8 mouse cellular contexts compared by ENCODE assay signal in genomic region chr5:137061809-137062481, GRCm38 (mm10). TPM values are rescaled to one million over a fixed set of nuclear protein-coding genes. Genes with fewer than 3 reads are reported as not detected.
DNase-seq lines count a peak whose midpoint lies in the region; ATAC-seq and TF ChIP-seq lines count a peak whose summit lies in the region.

No protein-coding gene starts in this region.

- DNase-seq in layer of hippocampus, adult 9-10 months (ENCODE audit: low spot score) = peak; percentile 17
- DNase-seq in layer of hippocampus, adult 8-10 months (ENCODE audit: low spot score in 2 of 2) = no peak
- DNase-seq in MEL (ENCODE audit: low read depth, low spot score) = peak; percentile 79
- no peak for DNase-seq in liver, embryonic 14.5 days (ENCODE audit: low read depth in 3 of 3, low spot score in 3 of 3)
- DNase-seq in thymus, postnatal 0 days (ENCODE audit: low spot score) = peak; percentile 30
- no peak for DNase-seq in midbrain, embryonic 10.5 days (ENCODE audit: low spot score)

- peaks cover 0 to 11% of the 10 kb centered on the region in 2 experiments; a peak in 2 of 4 replicates for H3K4me1 ChIP-seq in MEL (ENCODE audit: control insufficient read depth in 1 of 2, insufficient read depth in 2 of 2, low read length in 2 of 2)
- H3K4me1 ChIP-seq in bone marrow macrophage, adult 2 months (ENCODE audit: control insufficient read depth, insufficient read depth, low read length) = peaks cover 12% of the 10 kb centered on the region
- H3K4me1 ChIP-seq in heart, embryonic 11.5 days (ENCODE audit: control insufficient read depth, insufficient read depth, low read length) = no peaks in the 10 kb centered on the region
- no peaks in the 10 kb centered on the region; a peak in 1 of 4 replicates for H3K4me1 ChIP-seq in liver, embryonic 14.5 days (replicated peaks; ENCODE audit: control insufficient read depth in 2 of 2, insufficient read depth in 2 of 2, low read length in 1 of 2)
- no peaks in the 10 kb centered on the region for H3K4me1 ChIP-seq in midbrain, embryonic 10.5 days

- H3K36me3 ChIP-seq in MEL (ENCODE audit: control insufficient read depth in 1 of 2, insufficient read depth in 2 of 2, low read length in 2 of 2) = peaks cover 0 to 5% of the 10 kb centered on the region in 2 experiments; a peak in 1 of 4 replicates
- no peaks in the 10 kb centered on the region for H3K36me3 ChIP-seq in heart, embryonic 11.5 days (ENCODE audit: control insufficient read depth, insufficient read depth, low read length)
- no peaks in the 10 kb centered on the region for H3K36me3 ChIP-seq in liver, embryonic 14.5 days (replicated peaks; ENCODE audit: control insufficient read depth, insufficient read depth, low read depth)
- no peaks in the 10 kb centered on the region for H3K36me3 ChIP-seq in midbrain, embryonic 10.5 days

- H3K79me2 ChIP-seq in MEL (ENCODE audit: control insufficient read depth, insufficient read depth, low read length, poor library complexity) = no peaks in the 10 kb centered on the region

- no peak overlapping the region for H3K4me2 ChIP-seq in heart, embryonic 11.5 days
- no peak overlapping the region for H3K4me2 ChIP-seq in liver, embryonic 14.5 days (ENCODE audit: low read depth)

- no peak overlapping the region; the same call in 1 of the 2 replicates for H3K9ac ChIP-seq in MEL (ENCODE audit: control insufficient read depth, low read depth, low read length, poor library complexity, severe bottlenecking)
- no peak overlapping the region for H3K9ac ChIP-seq in heart, embryonic 11.5 days (ENCODE audit: low read depth, low read length)
- no peak overlapping the region for H3K9ac ChIP-seq in liver, embryonic 14.5 days (replicated peaks)

- TF ChIP-seq RAD21 in MEL (IDR thresholded peaks at IDR 0.05; ENCODE audit: low read depth, low read length) = peak; percentile 39

- H3K27ac ChIP-seq in MEL (ENCODE audit: control insufficient read depth, low read depth, low read length) = peak overlapping the region; percentile 38; the same call in 1 of the 2 replicates
- no peak overlapping the region for H3K27ac ChIP-seq in bone marrow macrophage, adult 2 months (ENCODE audit: insufficient read depth, low read depth, low read length)
- no peak overlapping the region for H3K27ac ChIP-seq in heart, embryonic 11.5 days (ENCODE audit: low read depth, low read length)
- H3K27ac ChIP-seq in liver, embryonic 14.5 days = no peak overlapping the region
- H3K27ac ChIP-seq in midbrain, embryonic 10.5 days (replicated peaks) = no peak overlapping the region

- no peaks in the 10 kb centered on the region; a peak in 1 of 4 replicates for H3K27me3 ChIP-seq in MEL (ENCODE audit: control insufficient read depth in 1 of 2, insufficient read depth in 2 of 2, low read length in 2 of 2)
- H3K27me3 ChIP-seq in heart, embryonic 11.5 days (ENCODE audit: control insufficient read depth, insufficient read depth, low read length) = no peaks in the 10 kb centered on the region
- no peaks in the 10 kb centered on the region; the same call in 1 of the 2 replicates for H3K27me3 ChIP-seq in liver, embryonic 14.5 days (ENCODE audit: control insufficient read depth, insufficient read depth, low read length)
- no peaks in the 10 kb centered on the region for H3K27me3 ChIP-seq in midbrain, embryonic 10.5 days (ENCODE audit: low read depth, poor library complexity, severe bottlenecking)

- H3K4me3 ChIP-seq in MEL (ENCODE audit: control insufficient read depth in 1 of 2, insufficient read depth in 1 of 2, low read depth in 2 of 2, low read length in 2 of 2) = no peak overlapping the region
- H3K4me3 ChIP-seq in bone marrow macrophage, adult 2 months (ENCODE audit: insufficient read depth, low read length) = no peak overlapping the region
- H3K4me3 ChIP-seq in heart, embryonic 11.5 days (ENCODE audit: low read depth, low read length) = no peak overlapping the region
- H3K4me3 ChIP-seq in liver, embryonic 14.5 days (ENCODE audit: insufficient read depth in 1 of 2, low read depth in 2 of 2, low read length in 2 of 2) = no peak overlapping the region
- no peak overlapping the region for H3K4me3 ChIP-seq in midbrain, embryonic 10.5 days

- H3K9me3 ChIP-seq in MEL (replicated peaks; ENCODE audit: insufficient read depth, low read length) = no peaks in the 10 kb centered on the region
- no peaks in the 10 kb centered on the region for H3K9me3 ChIP-seq in heart, embryonic 11.5 days (replicated peaks; ENCODE audit: control insufficient read depth, low read length)
- H3K9me3 ChIP-seq in liver, embryonic 14.5 days (ENCODE audit: control insufficient read depth, low read length) = no peaks in the 10 kb centered on the region
- H3K9me3 ChIP-seq in midbrain, embryonic 10.5 days (replicated peaks) = no peaks in the 10 kb centered on the region

- WGBS in heart, embryonic 11.5 days (ENCODE audit: insufficient replicate concordance) = 22% methylated on average over 10 of the region's 12 CpGs
- WGBS in liver, embryonic 14.5 days (ENCODE audit: insufficient replicate concordance) = 12% methylated on average over 12 of the region's 12 CpGs
- 30% methylated on average over 12 of the region's 12 CpGs for WGBS in midbrain, embryonic 10.5 days

- 0 out of 2 replicates have a peak, but pooled peaks have one; percentile 49 for ATAC-seq in heart, embryonic 11.5 days (replicated peaks; ENCODE audit: insufficient number of reproducible peaks, low FRiP score, low TSS enrichment)
- peak; percentile 51; the same call in 1 of the 2 replicates for ATAC-seq in liver, embryonic 14.5 days (ENCODE audit: insufficient read depth)

- peak; percentile 59 to 92 (median 64) for TF ChIP-seq CTCF in MEL (IDR thresholded peaks at IDR 0.05 in 2 of 3, conservative IDR thresholded peaks at IDR 0.05 in 1 of 3; ENCODE audit: control insufficient read depth in 1 of 3, insufficient read depth in 1 of 3, low read depth in 2 of 3, low read length in 3 of 3, poor library complexity in 1 of 3, severe bottlenecking in 1 of 3)
- peak; percentile 32; the same call in 1 of the 2 replicates for TF ChIP-seq CTCF in bone marrow macrophage, adult 2 months (IDR thresholded peaks at IDR 0.05; ENCODE audit: low read depth, low read length)
- TF ChIP-seq CTCF in liver, embryonic 14.5 days (IDR thresholded peaks at IDR 0.05; ENCODE audit: low read depth) = peak; percentile 65

- no peak; a peak in 1 of 4 replicates for TF ChIP-seq POLR2A in MEL (IDR thresholded peaks at IDR 0.05; ENCODE audit: control insufficient read depth in 1 of 2, insufficient read depth in 1 of 2, low read depth in 1 of 2, low read length in 2 of 2, poor library complexity in 1 of 2)
- no peak for TF ChIP-seq POLR2A in bone marrow macrophage, adult 2 months (IDR thresholded peaks at IDR 0.05; ENCODE audit: borderline replicate concordance, low read depth, low read length)

- TF ChIP-seq EP300 in MEL (IDR thresholded peaks at IDR 0.05; ENCODE audit: low read depth in 1 of 2, low read length in 2 of 2) = peak; percentile 24; a peak in 1 of 4 replicates
- no peak for TF ChIP-seq EP300 in liver, embryonic 14.5 days (IDR thresholded peaks at IDR 0.05; ENCODE audit: low read depth)

RNA-seq across cellular contexts. Expression of gene Serpine1, which starts 10.1 kb away (rescaled TPM):
- 1 to 10 TPM in 2 of 4 experiments, under 1 TPM in 2; 0.77 to 3.0 (median 1.8) TPM for total RNA-seq in layer of hippocampus, adult 8-10 months (2022)
- 0.04 and 0.13 TPM in 2 replicates for total RNA-seq in MEL (2012; rRNA removed)
- under 1 TPM in 1 of 2 experiments, not detected in 1; 0.11 TPM for polyA plus RNA-seq in MEL (2012; ENCODE audit: insufficient read depth in 1 of 2, insufficient read length in 2 of 2, low read depth in 1 of 2, low replicate concordance in 2 of 2, missing spikeins in 1 of 2)
- polyA plus RNA-seq in bone marrow macrophage, adult 2 months (2012; ENCODE audit: insufficient read depth, insufficient read length, missing spikeins) = 9.7 and 10.6 TPM in 2 replicates
- 0.52 and 0.97 TPM in 2 replicates for polyA plus RNA-seq in heart, embryonic 11.5 days (2014; fragmentation: Nextera tagmentation; extraction: Ambion mirVana)
- 0.14 and 0.23 TPM in 2 replicates for polyA plus RNA-seq in liver, embryonic 14.5 days (2012; rRNA removed)
- polyA plus RNA-seq in liver, embryonic 14.5 days (2014; fragmentation: Nextera tagmentation; extraction: Ambion mirVana) = not detected in 2 replicates
- 0.05 and 0.12 TPM in 2 replicates for polyA plus RNA-seq in thymus, postnatal 0 days (2015; fragmentation: Nextera tagmentation; extraction: Ambion mirVana)
- 0.07 and 0.11 TPM in 2 replicates for polyA plus RNA-seq in midbrain, embryonic 10.5 days (2016; fragmentation: Nextera tagmentation; extraction: Ambion mirVana)

RNA-seq across cellular contexts. Expression of gene Ap1s1, which starts 16.0 kb away (rescaled TPM):
- 100 to 1,000 TPM; 309 to 341 (median 318) TPM for total RNA-seq in layer of hippocampus, adult 8-10 months (2022)
- 137 and 154 TPM in 2 replicates for total RNA-seq in MEL (2012; rRNA removed)
- 100 to 1,000 TPM; 211 to 218 TPM for polyA plus RNA-seq in MEL (2012; ENCODE audit: insufficient read depth in 1 of 2, insufficient read length in 2 of 2, low read depth in 1 of 2, low replicate concordance in 2 of 2, missing spikeins in 1 of 2)
- 92.4 and 96.8 TPM in 2 replicates for polyA plus RNA-seq in bone marrow macrophage, adult 2 months (2012; ENCODE audit: insufficient read depth, insufficient read length, missing spikeins)
- polyA plus RNA-seq in heart, embryonic 11.5 days (2014; fragmentation: Nextera tagmentation; extraction: Ambion mirVana) = 131 and 145 TPM in 2 replicates
- 45.8 and 58.6 TPM in 2 replicates for polyA plus RNA-seq in liver, embryonic 14.5 days (2012; rRNA removed)
- polyA plus RNA-seq in liver, embryonic 14.5 days (2014; fragmentation: Nextera tagmentation; extraction: Ambion mirVana) = 73.9 and 79.4 TPM in 2 replicates
- 135 and 145 TPM in 2 replicates for polyA plus RNA-seq in thymus, postnatal 0 days (2015; fragmentation: Nextera tagmentation; extraction: Ambion mirVana)
- 209 and 228 TPM in 2 replicates for polyA plus RNA-seq in midbrain, embryonic 10.5 days (2016; fragmentation: Nextera tagmentation; extraction: Ambion mirVana)

RNA-seq across cellular contexts. Expression of gene Vgf, which starts 35.8 kb away (rescaled TPM):
- 100 to 1,000 TPM; 162 to 206 (median 186) TPM for total RNA-seq in layer of hippocampus, adult 8-10 months (2022)
- total RNA-seq in MEL (2012; rRNA removed) = 0.42 and 0.52 TPM in 2 replicates
- 1 to 10 TPM in 1 of 2 experiments, not detected in 1; 1.4 TPM for polyA plus RNA-seq in MEL (2012; ENCODE audit: insufficient read depth in 1 of 2, insufficient read length in 2 of 2, low read depth in 1 of 2, low replicate concordance in 2 of 2, missing spikeins in 1 of 2)
- not detected in 2 replicates for polyA plus RNA-seq in bone marrow macrophage, adult 2 months (2012; ENCODE audit: insufficient read depth, insufficient read length, missing spikeins)
- polyA plus RNA-seq in heart, embryonic 11.5 days (2014; fragmentation: Nextera tagmentation; extraction: Ambion mirVana) = 0.20 TPM in 1 of 2 replicates, not detected in the other
- polyA plus RNA-seq in liver, embryonic 14.5 days (2012; rRNA removed) = 0.04 TPM in 2 replicates
- not detected in 2 replicates for polyA plus RNA-seq in liver, embryonic 14.5 days (2014; fragmentation: Nextera tagmentation; extraction: Ambion mirVana)
- 0.18 and 0.24 TPM in 2 replicates for polyA plus RNA-seq in thymus, postnatal 0 days (2015; fragmentation: Nextera tagmentation; extraction: Ambion mirVana)
- 0.35 and 0.39 TPM in 2 replicates for polyA plus RNA-seq in midbrain, embryonic 10.5 days (2016; fragmentation: Nextera tagmentation; extraction: Ambion mirVana)

RNA-seq across cellular contexts. Expression of gene Trim56, which starts 54.1 kb away (rescaled TPM):
- 10 to 100 TPM in 1 of 4 experiments, 1 to 10 TPM in 3; 6.1 to 11.0 (median 8.1) TPM for total RNA-seq in layer of hippocampus, adult 8-10 months (2022)
- 19.7 and 21.8 TPM in 2 replicates for total RNA-seq in MEL (2012; rRNA removed)
- 10 to 100 TPM; 22.8 to 75.8 TPM for polyA plus RNA-seq in MEL (2012; ENCODE audit: insufficient read depth in 1 of 2, insufficient read length in 2 of 2, low read depth in 1 of 2, low replicate concordance in 2 of 2, missing spikeins in 1 of 2)
- 14.9 and 18.9 TPM in 2 replicates for polyA plus RNA-seq in bone marrow macrophage, adult 2 months (2012; ENCODE audit: insufficient read depth, insufficient read length, missing spikeins)
- 5.8 and 9.4 TPM in 2 replicates for polyA plus RNA-seq in heart, embryonic 11.5 days (2014; fragmentation: Nextera tagmentation; extraction: Ambion mirVana)
- polyA plus RNA-seq in liver, embryonic 14.5 days (2012; rRNA removed) = 3.7 and 5.4 TPM in 2 replicates
- 7.8 and 8.4 TPM in 2 replicates for polyA plus RNA-seq in liver, embryonic 14.5 days (2014; fragmentation: Nextera tagmentation; extraction: Ambion mirVana)
- polyA plus RNA-seq in thymus, postnatal 0 days (2015; fragmentation: Nextera tagmentation; extraction: Ambion mirVana) = 13.0 and 18.0 TPM in 2 replicates
- polyA plus RNA-seq in midbrain, embryonic 10.5 days (2016; fragmentation: Nextera tagmentation; extraction: Ambion mirVana) = 3.9 and 5.4 TPM in 2 replicates

Comparison
In these comparisons a context has a peak if more than half of its experiments do, and no peak if none do; other contexts are left out.
1. DNase-seq: peak in layer of hippocampus, adult 9-10 months (single experiment), MEL (single experiment) and thymus, postnatal 0 days (single experiment); none in layer of hippocampus, adult 8-10 months (0 of 2), liver, embryonic 14.5 days (0 of 3) and midbrain, embryonic 10.5 days (single experiment).
2. Peak in every context shown above with its lines, with median percentiles within 50 percentile points of each other: CTCF ChIP-seq.